Mouse (Mus musculus) neural tube, embryonic 14.5 days (tissue): ENCODE data around the gene Prr5. TPM values are rescaled to one million over a fixed set of nuclear protein-coding genes. Genes with fewer than 3 reads are reported as not detected.

ENCODE experiments used
- ATAC-seq: fragments of 200-750 bp; cut with Nextera tagmentation; 2 replicates; pipeline ENCODE4 v1.8.0; 2017; ENCODE audit warnings: low read depth, mild to moderate bottlenecking, moderate TSS enrichment, moderate library complexity
- H3K27ac ChIP-seq: fragments of 300-500 bp; sonication (generic); 2 replicates; pipeline ENCODE4 v1.5.1; 2014; ENCODE audit warnings: low read depth, mild to moderate bottlenecking, control low read depth, low read length, moderate library complexity, mixed read lengths
- H3K27me3 ChIP-seq: fragments of 300-500 bp; sonication (generic); 2 replicates; pipeline ENCODE4 v1.6.1; 2014; ENCODE audit warnings: low read length; ENCODE audit not compliant: control insufficient read depth, insufficient read depth
- H3K36me3 ChIP-seq: fragments of 300-500 bp; sonication (generic); 2 replicates; pipeline ENCODE4 v1.6.1; 2014; ENCODE audit warnings: low read length, mixed read lengths; ENCODE audit not compliant: control insufficient read depth, insufficient read depth
- H3K4me1 ChIP-seq: fragments of 300-500 bp; sonication (generic); 2 replicates; pipeline ENCODE4 v1.6.1; 2014; ENCODE audit warnings: low read length; ENCODE audit not compliant: control insufficient read depth, insufficient read depth
- H3K4me2 ChIP-seq: fragments of 300-500 bp; sonication (generic); 2 replicates; pipeline ENCODE4 v1.6.1; 2014; ENCODE audit warnings: mild to moderate bottlenecking, low read depth, low read length, control low read depth
- H3K4me3 ChIP-seq: fragments of 300-500 bp; sonication (generic); 2 replicates; pipeline ENCODE4 v1.5.1; 2014; ENCODE audit warnings: low read depth, low read length, control low read depth, mixed read lengths
- H3K9ac ChIP-seq: fragments of 300-500 bp; sonication (generic); replicated peaks from 2 replicates; pipeline ENCODE4 v1.6.1; 2014; ENCODE audit warnings: low read depth, mild to moderate bottlenecking, control low read depth, low read length, mixed read lengths
- H3K9me3 ChIP-seq: fragments of 300-500 bp; sonication (generic); 2 replicates; pipeline ENCODE4 v1.6.1; 2016; ENCODE audit warnings: low read length; ENCODE audit not compliant: control insufficient read depth
- WGBS: fragments of 180-500 bp; shearing (Covaris S2); extraction: QIAGEN DNeasy Blood & Tissue Kit; methylation state at CpG from one replicate; pipeline ENCODE4 v1.1.7; 2014; 5-methylcytosine and 5-hydroxymethylcytosine counted together
- polyA plus RNA-seq: library from polyadenylated mRNA; unstranded; fragments of >200 nt; fragmentation: Nextera tagmentation; extraction: Ambion mirVana; gene quantifications from 2 replicates; pipeline ENCODE4 v1.2.1, GENCODE M21; 2014

Prr5 gene
- polyA plus RNA-seq, 1 experiment from 2014 or later, result 27.9 TPM

- H3K27me3 ChIP-seq, result no peaks in the 10 kb centered on the region; the same call in 1 of the 2 replicates
- H3K4me2 ChIP-seq, result peak overlapping the region; percentile 89
- 1% methylated on average over 48 of the region's 77 CpGs for WGBS
- peak overlapping the region; percentile 43 for H3K4me3 ChIP-seq
- H3K36me3 ChIP-seq, result no peaks in the 10 kb centered on the region
- no peak overlapping the region for H3K27ac ChIP-seq
- peak; percentile 54 for ATAC-seq
- peaks cover 14% of the 10 kb centered on the region for H3K4me1 ChIP-seq
- no peaks in the 10 kb centered on the region for H3K9me3 ChIP-seq
- peak overlapping the region; percentile 48 for H3K9ac ChIP-seq
Measured at GRCm38 (mm10) chr15:84680545-84681454, 11.4 kb downstream of the Prr5 start.

GRCm38 (mm10) chr15:84681455-84682193 is 12.2 kb downstream of the Prr5 start:
- H3K27me3 ChIP-seq, result no peaks in the 10 kb centered on the region; the same call in 1 of the 2 replicates
- peaks cover 14% of the 10 kb centered on the region for H3K4me1 ChIP-seq
- ATAC-seq, result peak; percentile 29; the same call in 1 of the 2 replicates
- no peaks in the 10 kb centered on the region for H3K36me3 ChIP-seq
- peak overlapping the region; percentile 48 for H3K9ac ChIP-seq
- H3K4me3 ChIP-seq, result peak overlapping the region; percentile 43
- no peaks in the 10 kb centered on the region for H3K9me3 ChIP-seq
- H3K27ac ChIP-seq, result no peak overlapping the region
- 3% methylated on average over 23 of the region's 31 CpGs for WGBS
- H3K4me2 ChIP-seq, result peak overlapping the region; percentile 89

GRCm38 (mm10) chr15:84682206-84682605 is 12.8 kb downstream of the Prr5 start:
- H3K9ac ChIP-seq, result no peak overlapping the region
- peaks cover 14% of the 10 kb centered on the region for H3K4me1 ChIP-seq
- no peak overlapping the region for H3K27ac ChIP-seq
- no peaks in the 10 kb centered on the region for H3K9me3 ChIP-seq
- no peaks in the 10 kb centered on the region for H3K36me3 ChIP-seq
- peak overlapping the region; percentile 89; the same call in 1 of the 2 replicates for H3K4me2 ChIP-seq
- no peak overlapping the region; the same call in 1 of the 2 replicates for H3K4me3 ChIP-seq
- H3K27me3 ChIP-seq, result no peaks in the 10 kb centered on the region; the same call in 1 of the 2 replicates
- WGBS, result 78% methylated on average over 3 of the region's 3 CpGs
- no peak for ATAC-seq

GRCm38 (mm10) chr15:84682821-84683220 is 13.4 kb downstream of the Prr5 start:
- no peaks in the 10 kb centered on the region; the same call in 1 of the 2 replicates for H3K27me3 ChIP-seq
- H3K4me3 ChIP-seq, result no peak overlapping the region
- no peak overlapping the region for H3K9ac ChIP-seq
- no peak overlapping the region for H3K4me2 ChIP-seq
- H3K4me1 ChIP-seq, result peaks cover 14% of the 10 kb centered on the region
- ATAC-seq, result no peak
- H3K9me3 ChIP-seq, result no peaks in the 10 kb centered on the region
- WGBS, result 65% methylated on average over 5 of the region's 5 CpGs
- H3K36me3 ChIP-seq, result no peaks in the 10 kb centered on the region
- no peak overlapping the region for H3K27ac ChIP-seq

GRCm38 (mm10) chr15:84684520-84684919 is 15.1 kb downstream of the Prr5 start:
- 69% methylated on average over 5 of the region's 5 CpGs for WGBS
- no peak for ATAC-seq

GRCm38 (mm10) chr15:84685417-84685816 is 16.0 kb downstream of the Prr5 start:
- no peaks in the 10 kb centered on the region; the same call in 1 of the 2 replicates for H3K27me3 ChIP-seq
- no peaks in the 10 kb centered on the region for H3K9me3 ChIP-seq
- ATAC-seq, result no peak
- no peak overlapping the region for H3K27ac ChIP-seq
- H3K4me2 ChIP-seq, result no peak overlapping the region
- 0 out of 2 replicates have a peak, but pooled peaks cover under 1% of the 10 kb centered on the region for H3K36me3 ChIP-seq
- 63% methylated on average over 3 of the region's 3 CpGs for WGBS
- no peak overlapping the region for H3K4me3 ChIP-seq
- no peak overlapping the region for H3K9ac ChIP-seq
- H3K4me1 ChIP-seq, result peaks cover 14% of the 10 kb centered on the region

More at GRCm38 (mm10) chr15:84684520-84684919, 15.1 kb downstream of the Prr5 start:
- Histone ChIP-seq H3K4me1 (peaks cover 14% of the 10 kb centered on the region), H3K9me3 (no peaks in the 10 kb centered on the region), H3K27me3 (no peaks in the 10 kb centered on the region; the same call in 1 of the 2 replicates), H3K36me3 (no peaks in the 10 kb centered on the region), H3K4me2 (no peak overlapping the region), H3K27ac (no peak overlapping the region), H3K4me3 (no peak overlapping the region), H3K9ac (no peak overlapping the region)

- Histone ChIP-seq H3K4me2 (no peak overlapping the region), H3K4me1 (no peaks in the 10 kb centered on the region), H3K4me3 (no peak overlapping the region), H3K9ac (no peak overlapping the region), H3K27me3 (no peaks in the 10 kb centered on the region), H3K36me3 (0 out of 2 replicates have a peak, but pooled peaks cover 3% of the 10 kb centered on the region), H3K27ac (no peak overlapping the region), H3K9me3 (no peaks in the 10 kb centered on the region)
- ATAC-seq, result no peak
- WGBS, result 59% methylated on average over 11 of the region's 14 CpGs
Measured at GRCm38 (mm10) chr15:84687904-84688303, 18.5 kb downstream of the Prr5 start.

GRCm38 (mm10) chr15:84689356-84689755 is 19.9 kb downstream of the Prr5 start:
- Histone ChIP-seq H3K9me3 (no peaks in the 10 kb centered on the region), H3K27me3 (no peaks in the 10 kb centered on the region), H3K4me3 (no peak overlapping the region), H3K9ac (no peak overlapping the region), H3K36me3 (0 out of 2 replicates have a peak, but pooled peaks cover 3% of the 10 kb centered on the region), H3K4me1 (no peaks in the 10 kb centered on the region), H3K4me2 (no peak overlapping the region), H3K27ac (no peak overlapping the region)
- WGBS, result 85% methylated on average over 6 of the region's 6 CpGs
- no peak for ATAC-seq
